Mouse (Mus musculus) heart, postnatal 36 days (tissue): Measurements from ENCODE around the gene Phgdh. TPM values are rescaled to one million over a fixed set of nuclear protein-coding genes. Genes with fewer than 3 reads are reported as not detected.
"Not testable (repeated sequence)": the region's sequence is repeated elsewhere in the genome, so short reads cannot be mapped to it uniquely, and the experiment has no call there.

Experiments used
- DNase-seq, 2 experiments: peaks; one replicate each; pipeline ENCODE4 v3.0.0; 2021 to 2022
- intact Hi-C: fragments of 180-260 bp; cut with DNase I; formaldehyde crosslinking; loops from one replicate; pipeline ENCODE4 v1.15.1; 2025
- total RNA-seq, 2 experiments: library from RNA; stranded (reverse); gene quantifications; 2 replicates each; pipeline ENCODE4 v1.2.3; 2021

The Phgdh gene
- total RNA-seq, result 1 to 10 TPM; 1.9 to 2.1 TPM

DNA sequence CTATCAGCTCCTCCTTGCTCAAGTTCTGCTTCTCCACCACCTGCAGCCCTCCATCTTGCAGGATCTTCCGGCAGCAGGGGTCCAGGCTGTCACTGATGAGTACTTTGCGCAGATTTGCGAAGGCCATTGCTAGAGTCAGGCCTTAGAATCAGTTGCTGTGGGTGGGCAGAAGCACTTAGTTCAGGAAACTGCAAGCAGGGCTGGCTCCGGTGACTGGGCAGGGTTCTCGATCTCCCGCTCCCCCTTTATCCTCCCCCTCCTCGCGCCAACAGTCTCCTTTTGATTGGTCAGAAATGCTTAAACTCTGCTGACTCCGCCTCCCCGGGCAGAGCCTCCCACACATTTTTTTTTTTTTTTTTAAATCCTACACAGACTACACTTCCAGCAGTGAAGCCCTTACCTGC, at the start of gene Phgdh:
Phgdh (minus strand) TSS at position 285 of the 404 bp plus-strand sequence.
- intact Hi-C loops, result not testable (repeated sequence)

DNA sequence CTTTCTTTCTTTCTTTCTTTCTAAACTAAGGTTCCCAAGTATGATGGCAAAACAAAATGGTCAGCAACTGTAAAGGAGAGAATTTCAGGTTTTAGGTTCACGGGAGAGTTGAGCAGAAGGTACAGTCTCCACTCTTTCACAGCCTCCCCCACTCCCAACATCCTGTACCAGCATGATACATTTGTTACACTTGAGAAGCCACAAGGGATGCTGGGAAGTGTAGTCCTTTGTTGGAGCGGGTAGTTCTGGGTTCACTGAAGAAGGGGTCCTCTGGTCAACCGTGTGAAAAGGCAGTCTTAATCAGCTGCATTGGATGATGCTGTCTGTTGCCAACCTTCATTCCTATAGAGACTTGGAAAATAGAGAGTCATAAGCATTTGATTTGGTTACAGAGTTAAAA, 49.5 kb upstream of the Phgdh start:
- DNase-seq, result no peak
- intact Hi-C loops, result no loop called here

More for the DNA sequence above, at the start of gene Phgdh:
- peak; percentile 38 to 50 for DNase-seq

DNA sequence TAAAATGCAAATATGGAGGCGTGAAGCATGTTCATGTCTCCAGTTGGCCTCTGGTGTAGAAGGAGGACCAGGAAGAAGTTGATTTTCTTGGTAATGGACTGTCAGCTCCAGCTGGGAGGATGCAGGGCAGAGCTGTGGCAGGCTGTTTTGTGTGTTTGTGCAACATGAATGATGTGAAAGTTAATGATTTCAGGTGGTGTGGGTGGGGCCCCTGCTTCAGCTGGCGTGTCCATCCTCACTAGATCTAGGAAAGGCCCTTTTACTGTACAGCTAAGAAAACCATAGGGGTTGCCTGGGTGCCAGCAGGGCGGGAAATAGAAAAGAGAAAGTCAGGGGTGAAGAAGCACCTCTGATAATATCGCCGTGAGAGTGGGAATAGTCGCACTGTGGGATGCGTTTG, 48.0 kb upstream of the Phgdh start:
- intact Hi-C loops, result no loop called here
- no peak for DNase-seq

DNA sequence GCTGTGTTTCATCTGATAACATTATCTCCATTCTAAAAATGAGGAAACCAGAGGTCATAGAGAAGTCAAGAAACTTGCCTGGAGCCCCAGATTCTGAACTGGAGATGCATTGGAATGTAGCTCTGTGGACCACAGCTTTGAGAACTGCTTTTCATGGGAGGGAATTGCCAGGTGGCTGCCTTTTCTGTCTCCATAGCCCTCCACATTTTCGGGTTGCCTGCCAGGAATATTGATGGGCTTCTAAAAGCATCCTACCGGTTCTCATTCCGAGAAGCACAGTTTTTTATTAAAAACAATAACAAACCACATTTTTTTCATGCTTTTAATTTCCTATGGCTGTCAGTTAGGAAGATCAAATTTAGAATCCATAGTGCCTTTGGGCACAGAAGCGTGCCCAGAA, 47.3 kb upstream of the Phgdh start:
- DNase-seq, result no peak
- intact Hi-C loops, result no loop called here

DNA sequence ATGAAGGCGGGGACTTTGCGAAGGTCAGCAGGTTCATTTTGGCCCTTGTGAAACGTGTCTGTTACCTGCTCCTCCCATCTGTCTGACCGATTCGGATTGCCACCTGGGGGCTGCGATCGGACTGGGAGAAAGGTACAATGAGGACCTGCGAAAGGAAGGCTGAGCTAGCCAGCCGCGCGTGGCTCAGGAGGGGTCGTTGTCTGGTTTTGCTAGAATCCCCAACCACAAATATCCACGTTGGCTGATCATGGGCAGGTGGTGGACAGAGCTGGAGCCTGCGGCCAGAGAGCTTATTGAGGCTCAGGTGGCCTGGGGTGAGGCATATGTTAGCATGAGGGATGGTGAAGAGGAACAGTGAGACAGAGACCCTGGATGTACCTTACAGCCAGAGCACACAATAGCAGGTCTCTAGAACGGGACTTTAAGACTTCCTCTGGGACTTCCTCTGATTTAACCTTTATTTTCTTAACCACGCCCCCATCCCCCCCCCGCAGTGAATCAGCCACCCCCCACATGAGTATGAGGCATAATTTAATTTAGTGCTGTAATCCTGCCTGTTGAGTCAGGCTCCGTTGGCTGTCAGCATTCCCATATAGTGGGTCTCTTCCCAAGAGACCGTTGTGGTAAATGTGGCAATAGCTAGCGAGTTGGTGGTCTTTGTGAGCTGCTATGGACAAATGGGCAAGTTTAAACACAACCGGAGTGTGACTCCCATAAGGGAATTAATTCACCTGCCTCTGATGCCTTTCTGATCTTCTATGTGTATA, 43.4 kb upstream of the Phgdh start:
- intact Hi-C loops, result loop anchor here (2.0 kb wide), 1 partner anchor 34 kb away; no protein-coding TSS in a partner anchor

DNA sequence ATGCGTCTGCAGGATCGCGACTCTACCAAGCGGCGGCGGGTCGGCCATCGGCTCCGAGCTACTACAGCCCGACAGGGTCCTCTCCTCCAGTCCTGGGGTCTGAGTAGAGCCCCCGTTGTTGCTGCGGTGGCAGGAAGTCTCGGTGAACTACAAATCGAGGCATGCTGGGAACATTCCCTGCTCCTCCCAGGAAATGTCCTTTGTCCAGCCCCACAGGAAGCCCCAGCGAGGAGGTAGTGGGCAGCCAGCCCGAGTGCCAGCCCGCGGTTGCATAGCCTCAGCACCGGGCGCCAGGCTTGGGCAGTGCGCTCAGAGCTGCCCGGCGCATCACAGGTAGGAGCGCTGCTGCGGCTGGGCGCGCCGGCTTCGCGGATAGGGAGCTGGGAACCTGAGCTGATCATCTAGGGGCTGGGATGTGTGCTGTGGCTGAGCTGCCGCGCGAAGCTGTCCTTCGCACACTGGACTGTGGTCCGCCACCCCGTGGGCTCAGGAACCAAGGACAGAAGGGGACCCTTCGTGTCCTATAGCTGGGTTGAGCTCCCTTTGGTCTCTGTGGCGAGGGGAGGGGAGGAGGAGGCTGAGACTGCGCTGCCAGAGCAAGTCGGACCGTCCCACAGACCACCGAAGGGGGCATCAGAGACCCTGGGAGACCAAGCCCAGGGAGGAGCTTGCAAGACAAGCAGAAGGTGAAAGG, 42.6 kb upstream of the Phgdh start, which contains the start of gene Zfp697:
Zfp697 (plus strand) TSS at position 216 of the 694 bp plus-strand sequence.
- peak; percentile 77 to 80 for DNase-seq
- intact Hi-C loops, result loop anchor here (2.0 kb wide), 1 partner anchor 34 kb away; no protein-coding TSS in a partner anchor

More for the DNA sequence above, 43.4 kb upstream of the Phgdh start:
- no peak for DNase-seq

DNA sequence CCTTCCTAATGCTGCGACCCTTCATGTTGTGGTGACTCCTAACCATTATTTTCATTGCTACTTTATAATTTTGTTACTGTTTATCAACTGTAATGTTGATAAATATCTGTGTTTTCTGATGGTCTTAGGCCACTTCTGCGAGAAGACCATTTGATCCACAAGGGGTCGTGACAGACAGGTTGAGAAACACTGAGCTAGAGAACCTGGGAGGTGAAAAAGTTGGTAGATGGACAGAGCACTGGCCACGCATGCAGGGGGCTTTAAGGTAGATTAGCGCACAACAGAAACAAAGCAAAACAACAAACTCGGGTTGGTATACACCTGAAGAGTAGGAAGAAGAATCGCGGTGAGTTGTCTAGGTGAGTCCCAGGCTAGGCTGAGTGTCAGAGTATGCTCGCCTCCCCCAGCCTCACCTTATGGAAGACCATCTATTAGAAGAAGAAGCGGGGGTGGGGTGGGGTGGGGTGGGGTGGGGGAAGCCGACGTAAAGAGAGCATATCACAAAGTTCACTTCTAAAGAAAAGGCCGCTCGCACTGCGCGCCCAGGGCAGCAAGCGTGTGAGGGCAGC, 42.0 kb upstream of the Phgdh start:
- intact Hi-C loops, result loop anchor here (2.0 kb wide), 1 partner anchor 35 kb away; no protein-coding TSS in a partner anchor
- DNase-seq, result no peak

DNA sequence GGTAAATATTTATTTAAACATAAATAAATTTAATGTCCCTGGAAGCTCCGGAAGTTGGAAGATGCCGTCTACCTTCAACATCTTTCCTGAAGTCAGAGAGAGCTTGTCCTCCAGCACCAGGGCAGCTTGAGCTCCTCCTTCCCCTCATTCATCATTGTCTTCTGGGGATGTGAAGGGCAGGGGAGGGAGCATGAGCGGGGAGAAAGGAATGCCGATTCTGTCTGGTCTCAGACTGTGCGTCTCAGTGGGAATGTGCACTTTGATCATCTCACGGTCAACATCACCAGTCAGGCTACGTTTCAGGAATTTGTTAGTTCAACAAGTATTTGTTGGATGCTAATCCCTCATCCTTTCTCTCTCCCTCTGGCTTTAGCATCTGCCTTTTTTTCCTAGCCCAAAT, 39.4 kb upstream of the Phgdh start:
- intact Hi-C loops, result no loop called here
- DNase-seq, result no peak

DNA sequence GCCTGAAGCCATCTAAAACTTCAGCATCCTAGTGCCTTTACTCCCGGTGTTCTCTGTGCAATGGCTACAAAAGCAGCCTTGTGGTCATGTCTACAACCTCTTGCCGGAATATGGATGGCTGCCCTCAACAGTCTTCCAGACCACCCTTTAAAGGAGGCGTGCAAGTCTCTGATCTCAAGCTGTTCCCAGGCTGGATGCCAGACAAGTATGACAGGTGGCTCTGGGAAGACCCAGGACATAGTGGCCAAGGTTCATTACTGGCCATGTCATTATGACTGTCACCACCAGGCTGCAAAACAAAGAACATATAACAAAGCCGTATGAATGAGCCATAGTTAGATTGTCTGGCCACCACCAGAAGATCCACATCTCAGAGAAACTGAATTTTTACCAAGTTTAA, 38.5 kb upstream of the Phgdh start:
- intact Hi-C loops, result no loop called here
- DNase-seq, result no peak

DNA sequence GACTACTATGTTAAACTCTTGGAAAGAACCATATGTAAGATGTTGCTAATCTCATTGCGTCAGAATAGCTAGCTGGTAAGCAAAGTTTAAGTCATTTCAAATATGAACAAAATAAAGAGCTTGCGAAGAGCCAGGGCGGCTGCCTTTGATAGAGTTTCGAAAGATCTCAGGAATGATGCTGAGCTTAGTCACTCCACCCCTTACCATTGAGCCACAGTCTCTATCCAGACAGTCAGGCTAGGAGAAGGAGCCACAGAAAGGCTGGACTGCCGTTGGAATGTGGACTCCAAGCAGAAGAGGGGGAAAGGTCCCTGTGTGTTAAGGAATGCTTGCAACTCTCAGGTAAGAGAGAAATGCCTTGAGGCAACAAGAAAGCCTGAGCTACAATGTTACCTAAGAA, 35.2 kb upstream of the Phgdh start:
- intact Hi-C loops, result no loop called here

DNA sequence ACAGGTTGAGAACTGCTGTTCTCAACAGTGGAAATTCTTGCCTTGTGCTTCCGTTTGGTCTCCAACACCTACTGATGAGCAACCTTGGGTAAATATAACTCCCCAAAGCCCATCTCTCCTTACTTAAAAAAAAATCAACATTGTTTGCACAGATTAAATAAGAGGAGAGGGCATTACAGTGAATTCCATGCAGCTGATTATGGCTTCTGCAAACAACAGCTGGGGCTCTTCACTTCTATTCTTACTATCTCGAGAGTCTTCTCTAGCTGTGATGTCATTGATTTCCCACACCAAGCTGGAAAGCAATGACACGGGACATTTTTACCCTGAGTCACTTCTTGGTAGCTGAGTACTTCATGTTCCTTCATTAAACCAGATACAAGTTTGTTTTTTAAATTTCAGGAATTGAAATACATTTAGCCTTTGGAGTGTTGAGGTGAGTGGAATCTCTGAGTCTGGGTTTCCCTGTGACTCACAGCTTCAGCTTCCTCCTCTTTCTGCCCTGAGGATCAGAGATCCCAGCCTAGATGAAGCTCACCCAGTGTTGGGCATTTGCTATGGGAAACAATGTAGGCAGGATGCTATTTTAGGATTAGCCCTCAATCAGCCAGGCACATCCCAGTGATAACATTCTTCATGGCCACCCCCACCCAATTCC, 34.4 kb upstream of the Phgdh start:
- peak in 1 of 2 experiments; percentile 62 for DNase-seq
- intact Hi-C loops, result no loop called here

More for the DNA sequence above, 35.2 kb upstream of the Phgdh start:
- DNase-seq, result no peak

DNA sequence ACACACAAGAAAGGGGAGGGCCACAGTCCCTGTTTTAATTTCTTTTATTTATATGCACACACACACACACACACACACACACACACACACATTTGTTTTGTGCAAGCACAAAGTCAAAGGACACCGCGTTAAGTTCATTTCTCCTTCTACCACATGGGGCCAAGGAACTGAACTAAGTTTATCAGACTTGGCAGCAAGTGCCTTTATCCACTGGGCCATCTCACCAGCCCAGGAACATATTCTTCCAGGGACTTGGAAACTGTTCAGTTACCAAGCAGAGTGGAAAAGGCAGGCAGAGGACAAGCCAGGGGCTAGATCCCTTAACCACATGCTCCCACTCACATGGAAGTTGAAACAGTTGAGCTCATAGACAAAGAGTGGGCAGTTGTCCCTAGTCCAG, 29.0 kb upstream of the Phgdh start:
- intact Hi-C loops, result no loop called here

DNA sequence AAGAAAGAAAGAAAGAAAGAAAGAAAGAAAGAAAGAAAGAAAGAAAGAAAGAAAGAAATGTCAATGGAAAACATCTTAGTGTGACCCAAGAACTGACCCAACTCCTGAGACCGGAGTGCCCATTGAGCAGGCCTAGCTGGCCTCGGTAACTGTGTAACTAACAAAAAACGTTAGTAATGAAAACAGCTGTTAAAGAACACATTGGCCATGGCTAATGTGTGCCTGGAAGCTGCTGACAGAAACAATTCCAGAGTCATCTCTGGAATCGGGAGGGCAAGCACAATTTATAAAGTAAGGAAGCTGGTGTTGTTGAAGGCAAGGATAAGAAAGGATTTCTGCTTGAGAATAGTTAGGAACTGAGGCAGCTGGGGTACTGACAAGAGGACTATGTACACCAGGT, 28.5 kb upstream of the Phgdh start:
- DNase-seq, result no peak
- intact Hi-C loops, result no loop called here

More for the DNA sequence above, 29.0 kb upstream of the Phgdh start:
- DNase-seq, result no peak

DNA sequence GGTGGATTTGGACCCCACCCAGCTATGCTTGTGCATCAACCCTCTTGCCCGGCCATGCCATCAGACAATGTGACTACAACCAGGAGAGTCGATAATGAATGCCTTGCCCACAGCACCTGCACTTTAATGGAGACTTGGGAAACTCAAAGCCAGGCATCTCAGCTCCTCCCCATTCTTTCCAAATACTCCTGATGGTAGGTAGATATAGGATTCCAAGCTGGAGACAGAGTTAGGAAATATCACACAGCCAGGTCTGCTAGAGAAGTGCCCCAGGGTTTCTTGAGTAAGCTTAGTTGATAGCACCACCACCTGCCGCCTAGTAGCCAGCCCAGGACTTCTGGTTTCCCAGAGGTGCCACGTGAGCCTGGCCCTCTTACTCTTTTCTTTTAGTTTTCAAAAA, 27.0 kb upstream of the Phgdh start:
- intact Hi-C loops, result no loop called here
- no peak for DNase-seq

DNA sequence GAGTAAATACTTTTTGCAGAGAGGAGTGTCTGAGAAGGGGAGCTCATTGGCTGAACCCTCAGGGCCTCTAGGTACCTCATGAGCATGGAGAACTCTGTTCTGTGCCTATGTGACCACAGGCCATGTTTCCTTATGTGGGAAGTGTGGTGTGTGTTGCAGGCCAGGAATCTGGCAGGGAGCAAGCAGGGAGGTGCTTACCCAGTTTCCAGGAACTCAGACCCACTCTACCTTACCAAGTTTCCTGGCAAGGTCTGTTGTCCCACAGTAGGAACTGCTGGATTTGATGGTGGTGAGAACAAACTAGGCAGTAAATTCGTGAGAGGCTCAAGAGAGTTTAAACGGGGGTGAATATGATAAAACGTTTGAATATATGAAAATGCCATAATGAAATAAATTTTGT, 26.3 kb upstream of the Phgdh start:
- DNase-seq, result no peak
- intact Hi-C loops, result no loop called here

DNA sequence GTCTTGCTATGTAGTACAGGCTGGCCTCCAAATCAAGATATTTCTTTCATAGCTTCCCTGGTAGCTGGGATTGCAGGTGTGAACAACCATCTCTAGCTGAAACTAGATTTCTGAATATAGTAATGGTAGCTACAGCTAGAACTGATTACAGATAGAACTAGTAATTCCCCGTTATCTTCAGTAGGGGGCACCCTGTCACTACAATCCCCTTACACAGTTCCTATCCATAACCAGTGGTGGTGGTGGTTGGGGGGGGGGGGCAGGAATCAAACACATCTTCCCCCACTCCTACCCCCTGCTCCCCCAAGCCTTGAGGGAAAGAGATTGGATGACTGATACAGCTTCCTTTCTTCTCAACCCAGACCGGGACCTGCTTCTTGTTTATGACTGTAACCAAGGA, 23.0 kb upstream of the Phgdh start:
- intact Hi-C loops, result loop anchor here (1.0 to 5.0 kb wide), 2 partner anchors 65 to 81 kb away; no protein-coding TSS in a partner anchor
- peak in 1 of 2 experiments; percentile 28 for DNase-seq

DNA sequence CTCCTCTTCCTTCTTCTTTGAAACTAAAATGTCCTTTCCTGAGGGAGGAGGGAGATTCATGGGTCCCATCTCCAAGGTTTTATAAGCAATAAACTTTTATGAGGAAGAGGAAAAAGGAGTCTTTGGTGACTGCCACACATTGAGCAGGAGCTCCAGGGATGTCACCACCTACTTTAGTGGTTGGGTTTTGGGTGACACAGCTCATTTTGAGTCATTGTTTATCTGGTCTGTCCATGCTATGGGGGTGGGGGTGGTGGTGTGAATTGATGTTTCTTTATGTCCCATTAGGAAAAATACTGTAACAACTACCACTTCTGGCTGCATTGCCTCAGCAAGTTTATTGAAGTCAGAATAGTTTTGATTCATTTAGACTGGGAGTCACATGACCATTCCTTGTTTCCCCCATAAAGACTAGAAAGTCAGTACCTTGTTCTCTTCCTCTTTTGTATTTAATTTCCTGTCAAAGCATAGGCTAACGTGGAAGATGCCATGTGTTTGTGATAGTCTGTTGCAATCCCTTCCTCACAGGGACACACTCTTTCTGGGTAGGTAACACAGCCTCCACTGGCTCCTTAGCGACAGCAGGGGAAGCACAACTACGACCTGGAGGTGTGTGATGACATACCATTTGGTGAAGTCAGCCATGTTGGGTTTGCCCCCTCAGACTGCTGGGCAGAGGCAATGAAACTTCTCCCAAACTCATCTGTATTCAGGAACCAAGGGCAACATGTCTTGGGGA, 17.0 kb upstream of the Phgdh start:
- intact Hi-C loops, result loop anchor here (10.0 kb wide), 1 partner anchor 618 kb away; no protein-coding TSS in a partner anchor
- no peak for DNase-seq

DNA sequence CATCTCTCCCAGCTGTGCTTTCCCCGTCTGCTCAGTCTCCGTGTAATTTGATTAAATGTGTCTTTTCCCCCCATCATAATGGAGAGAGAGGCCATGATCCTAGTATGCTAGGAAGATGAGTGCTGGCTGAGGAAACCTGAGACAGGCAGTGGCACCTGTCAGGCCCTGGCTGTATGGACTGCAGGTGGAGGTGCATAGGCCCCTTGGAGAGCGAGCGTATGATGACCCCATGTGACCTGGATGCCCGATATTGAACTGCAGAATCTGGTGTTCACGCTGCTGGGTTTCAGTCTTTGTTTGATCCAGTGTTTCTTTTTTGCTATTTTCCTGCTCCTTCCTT, 16.2 kb upstream of the Phgdh start:
- intact Hi-C loops, result loop anchor here (10.0 kb wide), 1 partner anchor 619 kb away; no protein-coding TSS in a partner anchor
- no peak for DNase-seq

DNA sequence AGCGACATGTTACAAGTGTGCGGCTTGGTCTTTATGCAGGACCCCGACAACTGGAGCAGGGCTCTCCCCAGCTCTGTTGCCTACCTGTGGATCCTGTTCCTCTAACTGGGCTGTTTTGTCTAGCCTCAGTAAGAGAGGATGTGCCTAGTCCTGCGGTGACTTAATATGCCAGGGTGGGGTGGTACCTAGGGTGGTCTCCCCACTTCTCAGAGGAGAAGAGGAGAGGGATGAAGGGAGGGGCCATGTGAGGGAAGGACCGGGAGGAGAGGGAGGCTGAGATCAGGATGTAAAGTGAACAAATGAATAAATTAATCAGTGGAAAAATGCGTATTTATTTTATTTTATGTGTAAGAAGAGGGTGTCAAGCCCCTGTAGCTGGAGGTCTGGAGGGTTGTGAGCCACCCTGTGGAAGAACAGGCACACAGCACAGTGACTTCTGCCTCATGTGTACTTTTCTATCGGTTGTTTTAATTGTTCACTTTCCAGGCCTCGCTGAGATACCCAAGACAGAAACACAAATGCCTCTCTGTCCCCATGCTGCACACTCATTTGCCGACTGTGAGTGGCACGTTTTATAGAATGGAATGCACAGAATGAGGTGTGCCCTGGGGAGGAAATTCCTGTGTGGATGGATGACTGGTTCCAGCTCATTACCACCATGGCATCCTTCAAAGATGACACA, 15.7 kb upstream of the Phgdh start:
- no peak for DNase-seq
- intact Hi-C loops, result loop anchor here (10.0 kb wide), 1 partner anchor 619 kb away; no protein-coding TSS in a partner anchor
